Mouse (Mus musculus): ENCODE data around the gene Ccdc157. TPM values are rescaled to one million over a fixed set of nuclear protein-coding genes. Genes with fewer than 3 reads are reported as not detected.
"Not testable (repeated sequence)": the region's sequence is repeated elsewhere in the genome, so short reads cannot be mapped to it uniquely, and the experiment has no call there.

The Ccdc157 gene
- polyA plus RNA-seq, 1 experiment, result 9.3 TPM

GRCm38 (mm10) chr11:4133450-4133849 lies 26.6 kb downstream of the Ccdc157 start:
- DNase-seq (ENCODE audit: low read depth), result no peak

GRCm38 (mm10) chr11:4128461-4128860 lies 31.6 kb downstream of the Ccdc157 start:
- not testable (repeated sequence) for DNase-seq (ENCODE audit: low read depth)

- no peak for DNase-seq (ENCODE audit: low read depth)
Measured at GRCm38 (mm10) chr11:4127059-4127458, 33.0 kb downstream of the Ccdc157 start.

- no peak for DNase-seq (ENCODE audit: low read depth)
Measured at GRCm38 (mm10) chr11:4123922-4124321, 36.2 kb downstream of the Ccdc157 start.

- no peak for DNase-seq (ENCODE audit: low read depth)
Measured at GRCm38 (mm10) chr11:4122742-4123579, 37.1 kb downstream of the Ccdc157 start, which contains the start of gene Sec14l2. Gene Sec14l2 (minus strand): TSS chr11:4123415.

GRCm38 (mm10) chr11:4122226-4122625 lies 37.9 kb downstream of the Ccdc157 start:
- DNase-seq (ENCODE audit: low read depth), result no peak

GRCm38 (mm10) chr11:4121691-4122090 lies 38.4 kb downstream of the Ccdc157 start:
- no peak for DNase-seq (ENCODE audit: low read depth)

GRCm38 (mm10) chr11:4119635-4120034 lies 40.5 kb downstream of the Ccdc157 start:
- no peak for DNase-seq (ENCODE audit: low read depth)

GRCm38 (mm10) chr11:4118081-4118921 lies 41.8 kb downstream of the Ccdc157 start:
- no peak for DNase-seq (ENCODE audit: low read depth)

- no peak for DNase-seq (ENCODE audit: low read depth)
Measured at GRCm38 (mm10) chr11:4117372-4118071, 42.6 kb downstream of the Ccdc157 start.

GRCm38 (mm10) chr11:4116458-4117141 lies 43.5 kb downstream of the Ccdc157 start:
- no peak for DNase-seq (ENCODE audit: low read depth)

- no peak for DNase-seq (ENCODE audit: low read depth)
Measured at GRCm38 (mm10) chr11:4115407-4115806, 44.7 kb downstream of the Ccdc157 start.

GRCm38 (mm10) chr11:4114541-4114940 lies 45.6 kb downstream of the Ccdc157 start:
- not testable (repeated sequence) for DNase-seq (ENCODE audit: low read depth)

- no peak for DNase-seq (ENCODE audit: low read depth)
Measured at GRCm38 (mm10) chr11:4113970-4114369, 46.1 kb downstream of the Ccdc157 start.

- no peak for DNase-seq (ENCODE audit: low read depth)
Measured at GRCm38 (mm10) chr11:4113496-4113895, 46.6 kb downstream of the Ccdc157 start.

- no peak for DNase-seq (ENCODE audit: low read depth)
Measured at GRCm38 (mm10) chr11:4112861-4113260, 47.2 kb downstream of the Ccdc157 start.

GRCm38 (mm10) chr11:4112033-4112432 lies 48.1 kb downstream of the Ccdc157 start:
- DNase-seq (ENCODE audit: low read depth), result no peak

- no peak for DNase-seq (ENCODE audit: low read depth)
Measured at GRCm38 (mm10) chr11:4108691-4109090, 51.4 kb downstream of the Ccdc157 start.

- DNase-seq (ENCODE audit: low read depth), result not testable (repeated sequence)
Measured at GRCm38 (mm10) chr11:4107901-4108300, 52.2 kb downstream of the Ccdc157 start.

- no peak for DNase-seq (ENCODE audit: low read depth)
Measured at GRCm38 (mm10) chr11:4105444-4105843, 54.6 kb downstream of the Ccdc157 start.

- DNase-seq (ENCODE audit: low read depth), result no peak
Measured at GRCm38 (mm10) chr11:4104989-4105388, 55.1 kb downstream of the Ccdc157 start.
